Mouse (Mus musculus): ENCODE data around the gene Bod1l.

- no peak for TF ChIP-seq CTCF (IDR thresholded peaks at IDR 0.05; ENCODE audit: borderline replicate concordance, extremely low read depth, insufficient read depth, insufficient read length)
- TF ChIP-seq POLR2A (IDR thresholded peaks at IDR 0.05; ENCODE audit: borderline replicate concordance, extremely low read depth, insufficient read depth, insufficient read length, poor library complexity, severe bottlenecking): no peak
These were observed 89.3 kb downstream of the Bod1l start for GRCm38 (mm10) chr5:41754836-41755235.

Measured in brain, embryonic 14.5 days (tissue).